Mouse (Mus musculus): ENCODE measurements around the gene Galnt7.

Gene Galnt7

DNA sequence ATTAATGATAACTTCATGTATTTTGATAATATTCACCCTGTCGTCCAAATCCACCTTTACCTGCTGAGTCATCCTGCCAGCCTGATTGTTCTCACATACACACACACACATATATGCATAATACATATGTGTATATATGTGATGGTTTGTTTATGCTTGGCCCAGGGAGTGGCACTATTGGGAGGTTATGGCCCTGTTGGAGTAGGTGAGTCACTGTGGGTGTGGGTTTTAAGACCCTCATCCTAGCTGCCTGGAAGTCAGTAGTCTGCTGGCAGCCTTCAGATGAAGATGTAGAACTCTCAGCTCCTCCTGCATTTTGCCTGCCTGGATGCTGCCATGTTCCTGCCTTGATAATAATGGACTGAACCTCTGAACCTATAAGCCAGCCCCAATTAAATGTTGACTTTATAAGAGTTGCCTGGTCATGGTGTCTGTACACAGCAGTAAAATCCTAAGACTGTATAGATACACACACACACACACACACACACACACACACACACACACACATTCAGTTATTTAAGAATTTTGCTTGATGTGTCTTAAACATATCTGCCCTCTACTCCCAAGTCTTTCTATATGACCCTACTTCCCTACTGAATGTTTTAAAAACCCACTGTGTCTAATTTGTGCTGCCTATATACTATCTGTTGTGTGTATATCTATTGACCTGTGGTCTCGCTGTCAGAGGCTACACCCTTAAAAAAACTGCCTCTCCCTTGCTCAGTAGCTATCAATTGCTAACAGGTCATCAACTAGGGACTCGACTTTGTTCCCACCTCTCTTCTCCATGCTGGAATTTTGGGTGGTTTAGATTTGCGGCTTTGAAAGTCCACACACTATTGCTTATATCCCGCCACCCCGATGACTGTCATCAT lies 23.8 kb downstream of the Galnt7 start:
- no peak for DNase-seq (ENCODE audit: low spot score in 2 of 2)

GRCm38 (mm10) chr8:57627946-57628786 lies 24.7 kb downstream of the Galnt7 start:
- DNase-seq (ENCODE audit: low spot score in 2 of 2) = no peak

GRCm38 (mm10) chr8:57623955-57624354 lies 28.9 kb downstream of the Galnt7 start:
- DNase-seq (ENCODE audit: low spot score in 2 of 2) = no peak

- no peak for DNase-seq (ENCODE audit: low spot score in 2 of 2)
These were observed 29.8 kb downstream of the Galnt7 start for GRCm38 (mm10) chr8:57623051-57623450.

DNA sequence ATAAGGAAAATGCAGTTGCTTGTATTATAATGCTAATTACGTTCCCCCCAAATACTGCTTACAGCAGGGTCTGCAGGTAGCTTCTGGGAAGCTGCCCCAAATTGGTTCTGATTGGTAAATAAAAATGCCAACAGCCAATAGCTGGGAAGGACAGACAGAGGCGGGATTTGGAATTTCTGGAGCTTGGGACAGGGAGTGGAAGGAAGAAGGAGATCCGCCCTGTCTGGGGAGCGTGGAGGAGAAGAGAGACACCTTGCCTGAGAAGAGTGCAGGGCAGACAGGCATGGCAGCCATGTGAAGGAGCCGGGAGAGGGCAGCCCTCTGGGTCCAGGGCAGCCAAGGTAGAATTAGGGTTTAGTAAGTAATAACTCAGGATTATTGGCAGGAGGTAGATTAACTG lies 35.9 kb downstream of the Galnt7 start:
- no peak for DNase-seq (ENCODE audit: low spot score in 2 of 2)

- DNase-seq (ENCODE audit: low spot score in 2 of 2) = no peak
These were observed 37.7 kb downstream of the Galnt7 start for GRCm38 (mm10) chr8:57615016-57615657.

DNA sequence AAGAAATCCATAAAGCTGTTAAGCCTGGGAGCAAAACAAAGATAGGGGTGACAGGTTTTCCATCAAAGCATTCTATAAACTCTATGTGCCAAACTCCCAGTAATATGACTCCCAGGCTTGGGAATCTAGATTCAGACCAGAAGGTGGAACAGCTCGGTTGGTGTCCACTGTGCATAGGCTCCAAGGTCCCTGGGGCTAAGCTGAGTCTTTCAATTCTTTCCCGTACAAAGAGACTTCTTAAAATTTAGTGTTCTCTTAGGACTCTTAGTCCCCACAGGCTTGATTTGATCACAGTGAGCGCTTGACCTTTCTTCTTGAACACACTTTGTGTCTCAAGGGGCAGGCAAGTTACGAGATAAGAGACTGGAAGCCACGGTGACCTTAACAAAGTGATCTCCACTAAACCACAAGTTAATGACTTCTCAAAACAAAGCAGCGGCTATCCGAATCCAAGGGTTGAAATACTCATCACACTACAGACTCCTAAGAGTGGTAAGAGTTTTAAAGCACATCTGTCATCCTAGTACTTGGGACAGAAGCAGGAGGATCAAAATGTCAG lies 41.3 kb downstream of the Galnt7 start:
- DNase-seq (ENCODE audit: low spot score in 2 of 2) = no peak

DNA sequence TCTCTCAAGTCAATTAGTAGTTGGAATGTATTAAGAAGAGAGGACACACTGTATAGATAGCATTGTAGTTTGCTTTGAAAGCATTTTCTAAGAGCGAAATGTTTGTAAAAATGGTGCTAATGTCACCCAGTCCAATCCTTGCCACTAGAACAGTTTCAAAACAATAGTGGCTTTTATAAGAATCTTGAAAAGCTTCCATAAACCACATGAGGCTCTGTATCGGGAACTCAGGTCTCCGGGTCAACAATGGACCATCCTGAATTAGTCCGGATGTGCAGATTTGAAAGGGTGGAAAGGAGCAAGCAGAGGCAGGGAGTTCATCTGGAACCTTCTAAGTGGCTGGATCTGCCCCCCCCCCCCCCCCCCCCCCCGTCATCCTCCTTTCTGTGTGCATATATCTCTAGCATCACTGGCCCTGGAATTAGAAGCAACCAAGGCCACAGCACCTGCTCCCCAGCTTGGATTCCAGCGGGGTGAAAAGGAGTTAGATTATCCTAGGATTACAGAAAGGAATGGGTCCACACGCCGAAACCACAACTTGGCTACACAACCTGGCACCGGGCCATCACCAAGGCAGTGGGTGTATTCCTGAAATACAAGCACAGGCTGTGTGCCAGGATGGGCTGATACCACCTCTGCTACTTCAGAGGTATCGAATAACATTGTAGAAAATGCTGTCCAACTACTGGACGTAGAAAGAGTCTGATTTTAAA lies 42.0 kb downstream of the Galnt7 start:
- DNase-seq (ENCODE audit: low spot score in 2 of 2) = peak; percentile 28 to 76

- no peak for DNase-seq (ENCODE audit: low spot score in 2 of 2)
These were observed 50.3 kb downstream of the Galnt7 start for GRCm38 (mm10) chr8:57602511-57602910.

GRCm38 (mm10) chr8:57601987-57602418 lies 50.8 kb downstream of the Galnt7 start:
- no peak for DNase-seq (ENCODE audit: low spot score in 2 of 2)

DNA sequence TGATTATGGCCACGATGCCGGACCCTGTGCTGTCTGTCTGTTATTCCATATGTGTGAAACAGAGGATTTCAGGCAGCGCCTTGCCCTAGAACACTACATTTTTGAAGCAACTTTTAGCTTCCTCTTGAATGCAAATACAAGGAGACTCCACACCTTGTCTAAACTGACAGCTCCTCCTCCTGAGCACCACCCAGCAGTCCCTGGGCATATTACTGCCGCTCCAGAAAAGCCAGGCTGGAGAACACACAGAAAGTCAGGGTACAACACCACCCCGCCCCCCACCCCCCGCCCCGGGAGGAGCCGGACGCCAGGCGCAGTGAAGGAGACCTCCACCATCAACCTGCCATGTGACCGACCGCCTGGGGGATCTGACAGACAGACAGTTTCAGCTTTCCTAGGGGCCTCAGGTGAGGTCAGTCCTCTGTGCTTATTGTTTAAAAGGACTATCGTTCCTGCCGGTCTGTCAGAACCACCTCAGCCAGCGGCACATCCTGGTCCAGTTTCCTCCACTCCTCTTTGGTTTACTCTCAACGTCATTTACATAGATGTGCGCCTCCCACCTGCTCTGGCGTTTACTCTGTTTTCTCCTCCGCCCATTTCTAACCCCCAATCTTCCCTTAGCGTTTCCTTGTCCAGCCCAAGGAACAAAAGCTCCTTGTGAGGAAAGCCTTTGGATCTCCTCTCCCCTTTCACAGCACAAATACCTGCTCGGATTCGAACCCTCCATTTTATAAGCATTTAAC lies 52.8 kb downstream of the Galnt7 start:
- no peak for DNase-seq (ENCODE audit: low spot score in 2 of 2)

- no peak for DNase-seq (ENCODE audit: low spot score in 2 of 2)
These were observed 57.0 kb downstream of the Galnt7 start for GRCm38 (mm10) chr8:57595853-57596252.

DNA sequence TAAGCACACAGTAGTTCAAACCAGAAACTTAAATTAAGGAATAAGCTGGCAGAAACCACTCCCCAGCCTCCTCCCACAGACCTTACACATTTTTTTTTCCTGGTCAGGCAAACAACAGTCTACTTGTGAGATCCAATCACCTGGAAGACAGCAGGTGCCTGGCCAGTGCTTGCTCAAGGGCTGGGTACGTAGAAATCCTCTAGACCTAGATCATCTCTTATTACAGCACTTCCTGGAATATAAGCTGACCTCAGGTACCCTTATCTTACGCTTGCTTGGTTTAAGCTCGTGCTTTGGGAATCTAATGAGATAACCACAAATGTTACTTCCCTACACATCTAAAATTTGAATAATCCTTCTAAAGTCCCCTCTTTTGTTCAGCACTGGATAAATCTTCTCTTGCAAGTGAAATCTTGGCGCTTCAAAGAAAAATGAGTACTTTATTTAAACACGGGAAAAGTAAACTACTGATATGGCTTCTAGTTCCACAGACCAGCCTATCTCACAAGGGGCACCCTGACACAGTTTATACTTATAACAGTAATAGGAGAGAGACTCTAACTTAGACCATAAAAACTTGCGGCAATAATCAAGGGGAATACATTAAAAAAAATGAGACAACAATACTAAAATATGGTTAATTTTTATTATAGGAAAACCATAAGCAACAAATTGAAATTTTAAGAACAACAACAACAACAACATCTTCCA lies 58.5 kb downstream of the Galnt7 start:
- DNase-seq (ENCODE audit: low spot score in 2 of 2) = no peak

DNA sequence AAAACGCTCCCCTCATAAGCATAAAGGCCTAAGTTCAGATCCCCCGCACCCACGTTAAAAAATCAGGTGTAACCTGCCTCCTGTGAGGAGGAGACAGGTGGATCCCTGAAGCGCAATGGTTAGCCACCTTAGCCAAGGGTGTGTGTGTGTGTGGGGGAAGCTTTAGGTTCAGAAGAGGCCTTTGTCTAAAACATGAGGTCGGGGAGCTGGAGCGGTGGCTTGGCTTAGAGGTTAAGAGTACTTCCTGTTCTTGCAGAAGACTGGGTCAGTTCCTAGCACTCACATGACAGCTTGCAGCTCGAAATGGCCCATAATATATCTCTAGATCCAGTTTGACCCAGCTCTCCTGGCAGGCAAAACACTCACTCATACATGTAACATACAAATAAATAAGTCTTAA lies 60.2 kb downstream of the Galnt7 start:
- DNase-seq (ENCODE audit: low spot score in 2 of 2) = no peak

GRCm38 (mm10) chr8:57591681-57592080 lies 61.2 kb downstream of the Galnt7 start:
- DNase-seq (ENCODE audit: low spot score in 2 of 2) = no peak

DNA sequence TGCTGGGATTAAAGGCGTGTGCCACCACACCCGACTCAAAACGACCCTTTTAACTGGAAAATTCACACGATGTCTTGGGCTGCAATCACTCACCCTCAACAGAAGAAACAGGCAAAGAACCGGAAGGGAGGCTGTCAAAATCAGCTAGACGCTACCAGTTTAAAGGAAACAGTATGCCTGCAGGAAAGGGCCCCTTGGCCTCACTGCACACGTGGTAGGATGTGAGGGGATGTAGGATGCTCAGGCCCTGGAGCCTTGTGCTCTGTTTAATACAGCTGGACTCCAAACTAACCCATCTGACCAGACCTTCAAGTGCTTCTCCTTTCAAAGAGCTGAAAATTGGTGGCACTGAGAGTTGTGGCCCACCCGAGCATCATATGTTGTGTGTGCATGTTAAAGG lies 62.8 kb downstream of the Galnt7 start:
- no peak for DNase-seq (ENCODE audit: low spot score in 2 of 2)

- DNase-seq (ENCODE audit: low spot score in 2 of 2) = no peak
These were observed 63.7 kb downstream of the Galnt7 start for GRCm38 (mm10) chr8:57589176-57589575.

- no peak for DNase-seq (ENCODE audit: low spot score in 2 of 2)
These were observed 64.2 kb downstream of the Galnt7 start for GRCm38 (mm10) chr8:57588604-57589003.

- no peak for DNase-seq (ENCODE audit: low spot score in 2 of 2)
These were observed 66.2 kb downstream of the Galnt7 start for GRCm38 (mm10) chr8:57586667-57587066.

DNA sequence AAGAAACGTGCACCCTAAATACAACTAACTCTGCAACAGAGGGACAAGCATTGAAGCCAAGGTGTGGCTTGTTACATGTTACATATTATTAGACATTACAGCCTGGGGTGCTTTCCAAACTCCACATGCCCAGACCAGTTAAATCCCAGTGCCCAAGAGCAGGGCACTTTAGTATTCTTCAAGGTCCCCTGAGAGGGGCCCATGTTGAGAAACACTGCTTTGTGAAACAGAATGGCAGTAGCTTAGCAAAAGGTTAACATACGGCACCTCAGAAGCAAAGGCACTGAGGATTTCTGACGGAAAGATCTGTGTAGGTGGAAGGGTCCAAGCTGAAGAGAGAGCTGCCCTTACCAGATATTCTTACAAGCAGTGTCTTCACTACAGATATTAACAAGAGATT lies 67.0 kb downstream of the Galnt7 start:
- no peak for DNase-seq (ENCODE audit: low spot score in 2 of 2)

Measured in urinary bladder, postnatal 4 days (tissue).